Mouse (Mus musculus) left cerebral cortex, postnatal 36 days (tissue): ENCODE data around the gene Acvrl1. TPM values are rescaled to one million over a fixed set of nuclear protein-coding genes. Genes with fewer than 3 reads are reported as not detected.

Source experiments
- DNase-seq, 2 experiments: peaks; one replicate each; pipeline ENCODE4 v3.0.0; 2021 to 2022; ENCODE audit warnings: low spot score in 2 of 2, mixed read lengths in 1 of 2
- intact Hi-C: fragments of 180-260 bp; cut with DNase I; formaldehyde crosslinking; loops from one replicate; pipeline ENCODE4 v1.15.1; 2025
- total RNA-seq, 2 experiments: library from RNA; stranded (reverse); gene quantifications; 2 replicates each; pipeline ENCODE4 v1.2.3; 2021

The Acvrl1 gene
- total RNA-seq, 2 experiments from 2014 or later, result 13.2 to 16.7 TPM

- intact Hi-C loops, result no loop called here
- no peak for DNase-seq
These were observed 33.2 kb downstream of the Acvrl1 start for GRCm38 (mm10) chr15:101161534-101161933.

- intact Hi-C loops, result no loop called here
- no peak for DNase-seq
These were observed 34.7 kb downstream of the Acvrl1 start for GRCm38 (mm10) chr15:101163056-101163458.

- DNase-seq, result no peak
- intact Hi-C loops, result no loop called here
These were observed 35.5 kb downstream of the Acvrl1 start for GRCm38 (mm10) chr15:101163854-101164253.

- no peak for DNase-seq
- intact Hi-C loops, result no loop called here
These were observed 36.0 kb downstream of the Acvrl1 start for GRCm38 (mm10) chr15:101164291-101164690.

GRCm38 (mm10) chr15:101165658-101166437, 37.5 kb downstream of the Acvrl1 start:
- no peak for DNase-seq
- intact Hi-C loops, result no loop called here

- intact Hi-C loops, result no loop called here
- DNase-seq, result no peak
These were observed 39.2 kb downstream of the Acvrl1 start for GRCm38 (mm10) chr15:101167553-101167952.

GRCm38 (mm10) chr15:101169910-101170309, 41.6 kb downstream of the Acvrl1 start:
- no peak for DNase-seq
- intact Hi-C loops, result no loop called here

- intact Hi-C loops, result no loop called here
- no peak for DNase-seq
These were observed 42.2 kb downstream of the Acvrl1 start for GRCm38 (mm10) chr15:101170413-101170980.

GRCm38 (mm10) chr15:101171272-101171671, 43.0 kb downstream of the Acvrl1 start:
- DNase-seq, result no peak

GRCm38 (mm10) chr15:101172016-101172415, 43.7 kb downstream of the Acvrl1 start:
- intact Hi-C loops, result no loop called here
- DNase-seq, result no peak

More at GRCm38 (mm10) chr15:101171272-101171671, 43.0 kb downstream of the Acvrl1 start:
- intact Hi-C loops, result no loop called here

- intact Hi-C loops, result no loop called here
- peak; percentile 85 to 93 for DNase-seq
These were observed 45.3 kb downstream of the Acvrl1 start, which contains the start of gene Acvr1b for GRCm38 (mm10) chr15:101173421-101174211. Gene Acvr1b, plus strand, starts transcription at chr15:101174067.

GRCm38 (mm10) chr15:101174294-101175130, 46.2 kb downstream of the Acvrl1 start:
- no peak for DNase-seq
- intact Hi-C loops, result no loop called here

- intact Hi-C loops, result no loop called here
- DNase-seq, result no peak
These were observed 46.8 kb downstream of the Acvrl1 start for GRCm38 (mm10) chr15:101175131-101175460.

- DNase-seq, result no peak
- intact Hi-C loops, result no loop called here
These were observed 47.4 kb downstream of the Acvrl1 start for GRCm38 (mm10) chr15:101175613-101176283.

GRCm38 (mm10) chr15:101176284-101176680, 48.0 kb downstream of the Acvrl1 start:
- no peak for DNase-seq
- intact Hi-C loops, result no loop called here

GRCm38 (mm10) chr15:101176795-101177691, 48.7 kb downstream of the Acvrl1 start:
- no peak for DNase-seq
- intact Hi-C loops, result no loop called here

GRCm38 (mm10) chr15:101180363-101181105, 52.2 kb downstream of the Acvrl1 start:
- intact Hi-C loops, result no loop called here
- DNase-seq, result no peak

GRCm38 (mm10) chr15:101181106-101181466, 52.8 kb downstream of the Acvrl1 start:
- no peak for DNase-seq
- intact Hi-C loops, result no loop called here
